Mouse (Mus musculus) midbrain, embryonic 11.5 days (tissue): ENCODE results near the gene Spata3. TPM values are rescaled to one million over a fixed set of nuclear protein-coding genes. Genes with fewer than 3 reads are reported as not detected.
"Not testable (repeated sequence)": the region's sequence is repeated elsewhere in the genome, so short reads cannot be mapped to it uniquely, and the experiment has no call there.

Experiments
- ATAC-seq: fragments of 200-750 bp; cut with Nextera tagmentation; 2 replicates; pipeline ENCODE4 v1.8.0; 2017; ENCODE audit warnings: moderate TSS enrichment, moderate library complexity; ENCODE audit not compliant: low FRiP score
- DNase-seq: peaks from one replicate; pipeline ENCODE4 v3.0.0; 2015; ENCODE audit warnings: low spot score; ENCODE audit errors: missing footprints
- H3K27ac ChIP-seq: fragments of 300-500 bp; sonication (generic); 2 replicates; pipeline ENCODE4 v1.5.1; 2014; ENCODE audit warnings: low read depth, low read length
- H3K27me3 ChIP-seq: fragments of 300-500 bp; sonication (generic); 2 replicates; pipeline ENCODE4 v1.6.1; 2014; ENCODE audit warnings: mild to moderate bottlenecking, low read length, moderate library complexity, mixed read lengths; ENCODE audit not compliant: control insufficient read depth, insufficient read depth
- H3K36me3 ChIP-seq: fragments of 300-500 bp; sonication (generic); 2 replicates; pipeline ENCODE4 v1.6.1; 2014; ENCODE audit warnings: mild to moderate bottlenecking, low read length, moderate library complexity, mixed read lengths; ENCODE audit not compliant: control insufficient read depth, insufficient read depth
- H3K4me1 ChIP-seq: fragments of 300-500 bp; sonication (generic); 2 replicates; pipeline ENCODE4 v1.6.1; 2014; ENCODE audit warnings: low read length; ENCODE audit not compliant: control insufficient read depth, insufficient read depth
- H3K4me2 ChIP-seq: fragments of 300-500 bp; sonication (generic); 2 replicates; pipeline ENCODE4 v1.6.1; 2014; ENCODE audit warnings: mild to moderate bottlenecking, moderate library complexity
- H3K4me3 ChIP-seq: fragments of 300-500 bp; sonication (generic); 2 replicates; pipeline ENCODE4 v1.5.1; 2014; ENCODE audit warnings: low read depth, low read length
- H3K9ac ChIP-seq: fragments of 300-500 bp; sonication (generic); 2 replicates; pipeline ENCODE4 v1.6.1; 2014; ENCODE audit warnings: low read length
- H3K9me3 ChIP-seq: fragments of 300-500 bp; sonication (generic); 2 replicates; pipeline ENCODE4 v1.6.1; 2016; ENCODE audit warnings: low read length; ENCODE audit not compliant: control insufficient read depth
- WGBS: fragments of 180-500 bp; shearing (Covaris S2); extraction: QIAGEN DNeasy Blood & Tissue Kit; methylation state at CpG from one replicate; pipeline ENCODE4 v1.1.7; 2014; 5-methylcytosine and 5-hydroxymethylcytosine counted together
- polyA plus RNA-seq: library from polyadenylated mRNA; unstranded; fragments of >200 nt; fragmentation: Nextera tagmentation; extraction: Ambion mirVana; gene quantifications from 2 replicates; pipeline ENCODE4 v1.2.1, GENCODE M21; 2014

Gene Spata3
- polyA plus RNA-seq, 1 experiment from 2014 or later = not detected

- Histone ChIP-seq H3K4me2 (no peak overlapping the region), H3K36me3 (no peaks in the 10 kb centered on the region), H3K9ac (no peak overlapping the region), H3K4me3 (no peak overlapping the region), H3K27ac (no peak overlapping the region), H3K4me1 (no peaks in the 10 kb centered on the region), H3K27me3 (no peaks in the 10 kb centered on the region), H3K9me3 (no peaks in the 10 kb centered on the region)
- 80% methylated on average over 4 of the region's 4 CpGs for WGBS
- no peak for ATAC-seq
- no peak for DNase-seq
Observed at GRCm38 (mm10) chr1:85988351-85988750, 28.3 kb upstream of the Spata3 start.

- not testable (repeated sequence) for H3K4me1 ChIP-seq, ATAC-seq, H3K4me2 ChIP-seq, H3K9ac ChIP-seq, H3K9me3 ChIP-seq, H3K36me3 ChIP-seq, H3K4me3 ChIP-seq, H3K27me3 ChIP-seq, H3K27ac ChIP-seq, DNase-seq
- WGBS = 84% methylated on average over 4 of the region's 4 CpGs
Observed at GRCm38 (mm10) chr1:85988882-85989281, 27.7 kb upstream of the Spata3 start.

GRCm38 (mm10) chr1:85992175-85992574 is 24.4 kb upstream of the Spata3 start:
- H3K27ac ChIP-seq = no peak overlapping the region
- H3K4me2 ChIP-seq = no peak overlapping the region
- 81% methylated on average over 9 of the region's 9 CpGs for WGBS
- no peak for ATAC-seq
- no peaks in the 10 kb centered on the region for H3K4me1 ChIP-seq
- H3K9ac ChIP-seq = no peak overlapping the region
- H3K9me3 ChIP-seq = no peaks in the 10 kb centered on the region
- DNase-seq = no peak
- H3K36me3 ChIP-seq = no peaks in the 10 kb centered on the region
- H3K4me3 ChIP-seq = no peak overlapping the region
- no peaks in the 10 kb centered on the region for H3K27me3 ChIP-seq

DNA sequence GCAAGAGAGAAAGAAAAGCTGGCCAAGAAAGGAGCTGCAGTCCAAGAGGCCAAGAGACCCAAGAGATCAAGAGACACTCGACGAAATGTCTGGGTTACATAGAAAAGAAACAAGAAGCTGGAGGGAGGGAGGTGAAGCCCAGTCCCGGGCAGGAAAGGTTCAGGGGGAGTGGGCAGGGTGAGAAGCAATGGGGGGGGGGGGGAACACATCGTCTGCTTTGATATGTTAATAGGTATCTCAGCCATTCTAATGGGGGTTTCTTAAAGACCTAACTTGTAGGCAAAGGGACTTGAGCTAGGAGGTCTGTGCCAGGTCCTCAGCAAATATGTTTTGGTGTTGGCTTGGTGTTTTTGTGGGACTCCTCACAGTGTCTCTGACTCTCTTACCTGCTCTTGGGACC is 23.1 kb upstream of the Spata3 start:
- 57% methylated on average over 4 of the region's 4 CpGs for WGBS
- H3K36me3 ChIP-seq = no peaks in the 10 kb centered on the region
- H3K27ac ChIP-seq = no peak overlapping the region
- no peak overlapping the region for H3K4me3 ChIP-seq
- no peaks in the 10 kb centered on the region for H3K4me1 ChIP-seq
- ATAC-seq (no peak), DNase-seq (no peak)
- no peaks in the 10 kb centered on the region for H3K27me3 ChIP-seq
- no peaks in the 10 kb centered on the region for H3K9me3 ChIP-seq
- no peak overlapping the region for H3K4me2 ChIP-seq
- H3K9ac ChIP-seq = no peak overlapping the region

DNA sequence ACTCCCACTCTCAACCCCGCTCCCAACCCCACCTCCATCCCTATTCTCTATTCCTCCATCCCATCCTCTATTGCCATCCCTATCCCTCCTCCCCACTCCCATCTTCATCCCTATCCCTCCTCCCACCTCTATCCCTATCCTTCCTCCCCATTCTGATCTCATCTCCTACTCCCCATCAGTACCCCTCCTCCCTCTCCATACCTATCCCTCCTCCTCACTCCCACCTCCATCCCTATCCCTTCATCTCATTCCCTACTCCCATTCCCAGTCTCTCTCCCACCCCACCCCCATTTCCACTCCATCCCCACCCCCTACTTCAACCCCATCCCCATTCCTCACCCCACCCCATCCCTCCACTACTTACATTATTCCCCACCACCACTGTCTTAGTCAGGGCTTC is 19.4 kb upstream of the Spata3 start:
- no peaks in the 10 kb centered on the region for H3K9me3 ChIP-seq
- ATAC-seq (no peak), DNase-seq (no peak)
- no peak overlapping the region for H3K9ac ChIP-seq
- no peak overlapping the region for H3K27ac ChIP-seq
- H3K36me3 ChIP-seq = no peaks in the 10 kb centered on the region
- H3K4me1 ChIP-seq = no peaks in the 10 kb centered on the region
- no peak overlapping the region for H3K4me3 ChIP-seq
- H3K27me3 ChIP-seq = no peaks in the 10 kb centered on the region
- no peak overlapping the region for H3K4me2 ChIP-seq
- 100% methylated on average over 1 of the region's 1 CpGs for WGBS

DNA sequence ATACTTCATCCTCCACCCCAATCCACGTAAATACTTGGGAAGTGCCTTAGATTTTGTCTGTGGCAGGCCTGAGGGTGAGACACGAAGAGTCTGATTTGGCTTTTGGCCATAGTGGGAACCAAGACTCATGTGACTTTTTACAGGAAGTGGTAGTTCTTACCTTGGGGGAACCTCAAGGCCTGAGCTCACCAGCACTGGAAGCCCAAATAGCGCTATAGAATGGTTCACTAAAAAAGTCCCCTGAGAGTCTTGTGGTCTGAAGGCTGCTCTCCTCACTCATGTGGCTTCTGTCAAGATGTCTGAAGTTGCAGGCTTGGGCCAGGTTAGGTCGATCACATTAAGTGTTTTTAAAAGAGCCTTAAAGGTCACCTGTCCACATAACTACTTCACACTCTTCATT is 18.6 kb upstream of the Spata3 start:
- Histone ChIP-seq H3K27ac (no peak overlapping the region), H3K4me2 (no peak overlapping the region), H3K27me3 (no peaks in the 10 kb centered on the region), H3K36me3 (no peaks in the 10 kb centered on the region), H3K9me3 (no peaks in the 10 kb centered on the region), H3K4me1 (no peaks in the 10 kb centered on the region), H3K4me3 (no peak overlapping the region), H3K9ac (no peak overlapping the region)
- WGBS = 86% methylated on average over 4 of the region's 4 CpGs
- no peak for DNase-seq
- no peak for ATAC-seq

- Histone ChIP-seq H3K9ac (no peak overlapping the region), H3K27ac (no peak overlapping the region), H3K9me3 (no peaks in the 10 kb centered on the region), H3K27me3 (no peaks in the 10 kb centered on the region), H3K36me3 (no peaks in the 10 kb centered on the region), H3K4me1 (no peaks in the 10 kb centered on the region), H3K4me3 (no peak overlapping the region), H3K4me2 (no peak overlapping the region)
- no peak for DNase-seq
- WGBS = 90% methylated on average over 18 of the region's 18 CpGs
- no peak for ATAC-seq
Observed at GRCm38 (mm10) chr1:85999853-86000570, 16.6 kb upstream of the Spata3 start.

- 89% methylated on average over 10 of the region's 10 CpGs for WGBS
- Histone ChIP-seq H3K4me3 (no peak overlapping the region), H3K9ac (no peak overlapping the region), H3K27ac (no peak overlapping the region), H3K9me3 (no peaks in the 10 kb centered on the region), H3K36me3 (no peaks in the 10 kb centered on the region), H3K4me2 (no peak overlapping the region), H3K4me1 (no peaks in the 10 kb centered on the region), H3K27me3 (no peaks in the 10 kb centered on the region)
- DNase-seq (no peak), ATAC-seq (no peak)
Observed at GRCm38 (mm10) chr1:86005540-86005939, 11.1 kb upstream of the Spata3 start.

DNA sequence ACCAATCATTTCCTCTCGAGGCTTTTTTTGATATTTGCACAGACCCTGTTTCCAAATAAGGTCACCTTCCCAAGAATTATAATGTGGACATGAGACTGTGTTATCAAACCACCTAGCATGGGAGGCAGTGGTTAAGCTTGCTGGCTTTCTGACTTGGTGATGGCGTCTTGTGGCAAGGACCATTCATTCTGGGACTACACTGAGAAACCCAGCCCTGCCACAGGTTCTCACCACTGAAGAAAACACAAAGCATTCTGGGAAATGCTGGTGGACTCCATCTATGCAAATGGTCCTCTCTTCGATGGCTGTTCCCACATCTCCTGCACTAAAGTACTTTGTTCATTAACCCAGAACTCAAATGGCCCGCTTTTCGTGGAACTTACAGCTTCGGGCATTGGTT is 10.6 kb upstream of the Spata3 start:
- no peaks in the 10 kb centered on the region for H3K4me1 ChIP-seq
- H3K9ac ChIP-seq = no peak overlapping the region
- no peaks in the 10 kb centered on the region for H3K36me3 ChIP-seq
- no peaks in the 10 kb centered on the region for H3K27me3 ChIP-seq
- no peak overlapping the region for H3K4me3 ChIP-seq
- H3K9me3 ChIP-seq = no peaks in the 10 kb centered on the region
- H3K27ac ChIP-seq = no peak overlapping the region
- 87% methylated on average over 6 of the region's 6 CpGs for WGBS
- no peak overlapping the region for H3K4me2 ChIP-seq
- no peak for DNase-seq
- no peak for ATAC-seq
